Mouse (Mus musculus): Measurements from ENCODE around the gene Cdca4.

- TF ChIP-seq CTCF (IDR thresholded peaks at IDR 0.05; ENCODE audit: borderline replicate concordance, control insufficient read depth, extremely low read depth, insufficient read depth, low read length, poor library complexity) (no peak), POLR2A (IDR thresholded peaks at IDR 0.05; ENCODE audit: control insufficient read depth, extremely low read depth, insufficient read depth, low read length, poor library complexity) (no peak)
Observed at GRCm38 (mm10) chr12:112849235-112850022, 20.2 kb upstream of the Cdca4 start.

Measured in thymus, adult 2 months (tissue).